Mouse (Mus musculus): ENCODE data around the gene Scamp5.

Gene Scamp5

GRCm38 (mm10) chr9:57467896-57468549 is at the start of gene Scamp5:
Gene Scamp5, minus strand, starts transcription at chr9:57468060.
- no peak for DNase-seq (ENCODE audit: low read depth, low spot score)

GRCm38 (mm10) chr9:57517113-57517512 is 49.3 kb upstream of the Scamp5 start:
- DNase-seq (ENCODE audit: low read depth, low spot score): peak; percentile 86

GRCm38 (mm10) chr9:57510577-57510976 is 42.7 kb upstream of the Scamp5 start:
- DNase-seq (ENCODE audit: low read depth, low spot score): no peak

GRCm38 (mm10) chr9:57505700-57506099 is 37.8 kb upstream of the Scamp5 start:
- peak; percentile 83 for DNase-seq (ENCODE audit: low read depth, low spot score)

- no peak for DNase-seq (ENCODE audit: low read depth, low spot score)
Measured at GRCm38 (mm10) chr9:57504891-57505290, 37.0 kb upstream of the Scamp5 start.

- DNase-seq (ENCODE audit: low read depth, low spot score): no peak
Measured at GRCm38 (mm10) chr9:57504381-57504700, 36.5 kb upstream of the Scamp5 start.

GRCm38 (mm10) chr9:57503622-57504380 is 35.9 kb upstream of the Scamp5 start, which contains the start of gene Rpp25:
Gene Rpp25, plus strand, starts transcription at chr9:57504026.
- no peak for DNase-seq (ENCODE audit: low read depth, low spot score)

- no peak for DNase-seq (ENCODE audit: low read depth, low spot score)
Measured at GRCm38 (mm10) chr9:57502911-57503621, 35.2 kb upstream of the Scamp5 start.

- DNase-seq (ENCODE audit: low read depth, low spot score): no peak
Measured at GRCm38 (mm10) chr9:57501861-57502260, 34.0 kb upstream of the Scamp5 start.

GRCm38 (mm10) chr9:57501452-57501851 is 33.6 kb upstream of the Scamp5 start:
- DNase-seq (ENCODE audit: low read depth, low spot score): no peak

- no peak for DNase-seq (ENCODE audit: low read depth, low spot score)
Measured at GRCm38 (mm10) chr9:57498536-57498935, 30.7 kb upstream of the Scamp5 start.

GRCm38 (mm10) chr9:57497236-57497635 is 29.4 kb upstream of the Scamp5 start:
- no peak for DNase-seq (ENCODE audit: low read depth, low spot score)

GRCm38 (mm10) chr9:57494970-57495369 is 27.1 kb upstream of the Scamp5 start:
- no peak for DNase-seq (ENCODE audit: low read depth, low spot score)

GRCm38 (mm10) chr9:57493532-57493931 is 25.7 kb upstream of the Scamp5 start:
- DNase-seq (ENCODE audit: low read depth, low spot score): no peak

- DNase-seq (ENCODE audit: low read depth, low spot score): no peak
Measured at GRCm38 (mm10) chr9:57487807-57488206, 19.9 kb upstream of the Scamp5 start.

GRCm38 (mm10) chr9:57485774-57486173 is 17.9 kb upstream of the Scamp5 start:
- DNase-seq (ENCODE audit: low read depth, low spot score): peak; percentile 86

GRCm38 (mm10) chr9:57468914-57469313 is 1.1 kb upstream of the Scamp5 start:
- no peak for DNase-seq (ENCODE audit: low read depth, low spot score)

- no peak for DNase-seq (ENCODE audit: low read depth, low spot score)
Measured at GRCm38 (mm10) chr9:57467271-57467771, 539 bp downstream of the Scamp5 start.

GRCm38 (mm10) chr9:57466101-57466500 is 1.8 kb downstream of the Scamp5 start:
- no peak for DNase-seq (ENCODE audit: low read depth, low spot score)

GRCm38 (mm10) chr9:57462866-57463265 is 5.0 kb downstream of the Scamp5 start:
- no peak for DNase-seq (ENCODE audit: low read depth, low spot score)

GRCm38 (mm10) chr9:57459707-57460106 is 8.2 kb downstream of the Scamp5 start:
- peak; percentile 20 for DNase-seq (ENCODE audit: low read depth, low spot score)

GRCm38 (mm10) chr9:57453516-57453915 is 14.3 kb downstream of the Scamp5 start:
- DNase-seq (ENCODE audit: low read depth, low spot score): no peak

All from 3T3-L1 (cell line).